Mouse (Mus musculus) heart, embryonic 14.5 days (tissue): ENCODE measurements at regions not wholly inside any gene's neighbourhood (a gene's known extent, or its start where the extent isn't known, plus 50 kb on each side); places are given as distances from the start of the nearest gene placed in this dataset.
A peak's percentile ranks its signal among the peaks of the same experiment; 100 is the strongest.

Experiments used
- ATAC-seq: fragments of 200-750 bp; cut with Nextera tagmentation; 2 replicates; pipeline ENCODE4 v1.8.0; 2017; ENCODE audit warnings: low read depth, moderate TSS enrichment; ENCODE audit not compliant: insufficient number of reproducible peaks, insufficient read depth, low FRiP score
- H3K27ac ChIP-seq, 2 experiments: fragments of 200-500 bp in 1 of 2; fragments of 300-500 bp in 1 of 2; sonication (generic) in 1 of 2; replicated peaks in 1 of 2; 2 replicates each; pipeline ENCODE4 v1.5.1; 2012 to 2014; ENCODE audit warnings: low read depth in 2 of 2, low read length in 2 of 2, control low read depth in 1 of 2, mild to moderate bottlenecking in 1 of 2, mixed read lengths in 1 of 2; ENCODE audit not compliant: control insufficient read depth in 1 of 2, insufficient read depth in 1 of 2
- H3K27me3 ChIP-seq: fragments of 300-500 bp; sonication (generic); 2 replicates; pipeline ENCODE4 v1.6.1; 2014; ENCODE audit warnings: mild to moderate bottlenecking, low read length, control low read depth; ENCODE audit not compliant: control insufficient read depth, insufficient read depth
- H3K36me3 ChIP-seq: fragments of 300-500 bp; sonication (generic); 2 replicates; pipeline ENCODE4 v1.6.1; 2014; ENCODE audit warnings: mild to moderate bottlenecking, control low read depth, low read length, mixed read lengths; ENCODE audit not compliant: control insufficient read depth, insufficient read depth
- H3K4me1 ChIP-seq, 2 experiments: fragments of 200-500 bp in 1 of 2; fragments of 300-500 bp in 1 of 2; sonication (generic) in 1 of 2; 2 replicates each; pipeline ENCODE4 v1.6.1; 2012 to 2014; ENCODE audit warnings: low read length in 2 of 2, control low read depth in 1 of 2, mixed read lengths in 1 of 2; ENCODE audit not compliant: control insufficient read depth in 2 of 2, insufficient read depth in 2 of 2
- H3K4me2 ChIP-seq: fragments of 300-500 bp; sonication (generic); 2 replicates; pipeline ENCODE4 v1.6.1; 2014; ENCODE audit warnings: mild to moderate bottlenecking, low read length
- H3K4me3 ChIP-seq, 2 experiments: fragments of 200-500 bp in 1 of 2; fragments of 300-500 bp in 1 of 2; sonication (generic) in 1 of 2; 2 replicates each; pipeline ENCODE4 v1.5.1; 2012 to 2014; ENCODE audit warnings: low read length in 2 of 2, mild to moderate bottlenecking in 2 of 2, control low read depth in 1 of 2, low read depth in 1 of 2, moderate library complexity in 1 of 2; ENCODE audit not compliant: control insufficient read depth in 1 of 2, insufficient read depth in 1 of 2
- H3K9ac ChIP-seq: fragments of 300-500 bp; sonication (generic); 2 replicates; pipeline ENCODE4 v1.6.1; 2014; ENCODE audit warnings: mild to moderate bottlenecking, low read length
- H3K9me3 ChIP-seq: fragments of 300-500 bp; sonication (generic); 2 replicates; pipeline ENCODE4 v1.6.1; 2016; ENCODE audit warnings: low read length, control low read depth; ENCODE audit not compliant: control insufficient read depth
- WGBS: fragments of 180-500 bp; shearing (Covaris S2); extraction: QIAGEN DNeasy Blood & Tissue Kit; methylation state at CpG from one replicate; pipeline ENCODE4 v1.1.7; 2014; 5-methylcytosine and 5-hydroxymethylcytosine counted together

- Histone ChIP-seq H3K4me3 (no peak overlapping the region), H3K4me2 (no peak overlapping the region), H3K9ac (no peak overlapping the region), H3K4me1 (peaks cover 7 to 8% of the 10 kb centered on the region in 2 experiments), H3K9me3 (no peaks in the 10 kb centered on the region), H3K27ac (no peak overlapping the region), H3K36me3 (no peaks in the 10 kb centered on the region), H3K27me3 (no peaks in the 10 kb centered on the region)
- no peak for ATAC-seq
- WGBS: 90% methylated on average over 10 of the region's 10 CpGs
These were observed 166.8 kb downstream of the Efnb2 start for GRCm38 (mm10) chr8:8494281-8494680.

- no peak for ATAC-seq
- Histone ChIP-seq H3K27ac (no peak overlapping the region), H3K9ac (no peak overlapping the region), H3K4me3 (no peak overlapping the region), H3K36me3 (no peaks in the 10 kb centered on the region), H3K4me2 (no peak overlapping the region), H3K9me3 (no peaks in the 10 kb centered on the region), H3K4me1 (peaks cover 20 to 31% of the 10 kb centered on the region in 2 experiments), H3K27me3 (no peaks in the 10 kb centered on the region)
- WGBS: 87% methylated on average over 2 of the region's 2 CpGs
These were observed 169.1 kb downstream of the Efnb2 start for GRCm38 (mm10) chr8:8491908-8492307.

- H3K27ac ChIP-seq: no peak overlapping the region
- H3K4me3 ChIP-seq: no peak overlapping the region
- no peak for ATAC-seq
- H3K4me1 ChIP-seq: peaks cover 20 to 33% of the 10 kb centered on the region in 2 experiments
- H3K27me3 ChIP-seq: no peaks in the 10 kb centered on the region
- no peak overlapping the region for H3K9ac ChIP-seq
- no peaks in the 10 kb centered on the region for H3K9me3 ChIP-seq
- peak overlapping the region; percentile 64 for H3K4me2 ChIP-seq
- H3K36me3 ChIP-seq: no peaks in the 10 kb centered on the region
- 18% methylated on average over 9 of the region's 9 CpGs for WGBS
These were observed 171.3 kb downstream of the Efnb2 start for GRCm38 (mm10) chr8:8489784-8490183.

- H3K4me3 ChIP-seq: peak overlapping the region; percentile 17 to 24; a peak in 3 of 4 replicates
- peaks cover 20 to 33% of the 10 kb centered on the region in 2 experiments for H3K4me1 ChIP-seq
- peak overlapping the region; percentile 64 for H3K4me2 ChIP-seq
- no peaks in the 10 kb centered on the region for H3K27me3 ChIP-seq
- 6% methylated on average over 26 of the region's 26 CpGs for WGBS
- ATAC-seq: peak; percentile 84
- H3K9me3 ChIP-seq: no peaks in the 10 kb centered on the region
- peak overlapping the region; percentile 35; the same call in 1 of the 2 replicates for H3K9ac ChIP-seq
- peak overlapping the region; percentile 3 to 17; a peak in 1 of 4 replicates for H3K27ac ChIP-seq
- H3K36me3 ChIP-seq: no peaks in the 10 kb centered on the region
These were observed 172.1 kb downstream of the Efnb2 start for GRCm38 (mm10) chr8:8488695-8489571.

- Histone ChIP-seq H3K4me3 (peak overlapping the region in 1 of 2 experiments; percentile 17; a peak in 2 of 4 replicates), H3K27ac (peak overlapping the region in 1 of 2 experiments; percentile 20; a peak in 2 of 4 replicates), H3K36me3 (no peaks in the 10 kb centered on the region), H3K4me2 (peak overlapping the region; percentile 64), H3K27me3 (no peaks in the 10 kb centered on the region), H3K9me3 (no peaks in the 10 kb centered on the region), H3K4me1 (peaks cover 20 to 33% of the 10 kb centered on the region in 2 experiments), H3K9ac (no peak overlapping the region)
- 45% methylated on average over 9 of the region's 9 CpGs for WGBS
- ATAC-seq: 0 out of 2 replicates have a peak, but pooled peaks have one; percentile 11
These were observed 172.8 kb downstream of the Efnb2 start for GRCm38 (mm10) chr8:8488191-8488694.

- Histone ChIP-seq H3K4me3 (no peak overlapping the region), H3K27me3 (no peaks in the 10 kb centered on the region), H3K36me3 (no peaks in the 10 kb centered on the region), H3K4me1 (peaks cover 20 to 33% of the 10 kb centered on the region in 2 experiments), H3K4me2 (peak overlapping the region; percentile 64), H3K9ac (no peak overlapping the region), H3K9me3 (no peaks in the 10 kb centered on the region), H3K27ac (peak overlapping the region in 1 of 2 experiments; percentile 20; a peak in 1 of 4 replicates)
- 23% methylated on average over 5 of the region's 5 CpGs for WGBS
- no peak for ATAC-seq
These were observed 173.3 kb downstream of the Efnb2 start for GRCm38 (mm10) chr8:8487706-8488105.

- H3K27me3 ChIP-seq: no peaks in the 10 kb centered on the region
- ATAC-seq: no peak
- H3K4me3 ChIP-seq: no peak overlapping the region
- H3K4me1 ChIP-seq: peaks cover 20 to 33% of the 10 kb centered on the region in 2 experiments
- H3K4me2 ChIP-seq: no peak overlapping the region
- WGBS: 79% methylated on average over 3 of the region's 3 CpGs
- no peak overlapping the region for H3K27ac ChIP-seq
- H3K36me3 ChIP-seq: no peaks in the 10 kb centered on the region
- H3K9ac ChIP-seq: no peak overlapping the region
- H3K9me3 ChIP-seq: no peaks in the 10 kb centered on the region
These were observed 174.2 kb downstream of the Efnb2 start for GRCm38 (mm10) chr8:8486866-8487265.
